Mouse (Mus musculus) yolk sac, embryonic 10.5 days (tissue): ENCODE measurements around the gene Tmem135.
A peak's percentile ranks its signal among the peaks of the same experiment; 100 is the strongest.

Experiments used
- DNase-seq: peaks from one replicate; pipeline ENCODE4 v3.0.0-alpha.2; 2017; ENCODE audit warnings: low spot score

Tmem135 gene

GRCm38 (mm10) chr7:89182943-89183342 lies 221.1 kb downstream of the Tmem135 start:
- no peak for DNase-seq

GRCm38 (mm10) chr7:89181285-89181684 lies 222.7 kb downstream of the Tmem135 start:
- no peak for DNase-seq

GRCm38 (mm10) chr7:89178601-89179000 lies 225.4 kb downstream of the Tmem135 start:
- no peak for DNase-seq

GRCm38 (mm10) chr7:89177926-89178325 lies 226.1 kb downstream of the Tmem135 start:
- no peak for DNase-seq

DNA sequence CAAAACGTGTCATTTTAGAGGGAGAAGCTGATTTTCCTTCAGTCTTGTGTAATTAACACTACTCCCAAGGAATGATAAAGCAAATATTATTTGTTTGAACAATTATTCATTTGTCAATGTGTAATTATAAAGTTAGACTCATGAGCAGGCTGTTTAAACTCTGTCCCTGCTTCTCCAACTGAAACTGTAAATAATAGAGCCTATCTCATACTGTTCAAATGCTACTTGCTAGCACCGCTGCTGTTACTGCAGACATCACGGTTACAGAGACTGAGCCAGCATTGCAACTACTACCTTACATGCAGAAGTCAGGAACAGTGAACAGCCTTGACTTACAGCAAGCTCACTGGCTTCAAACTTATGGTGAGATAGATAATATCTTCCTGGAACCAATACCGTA lies 229.6 kb downstream of the Tmem135 start:
- no peak for DNase-seq

DNA sequence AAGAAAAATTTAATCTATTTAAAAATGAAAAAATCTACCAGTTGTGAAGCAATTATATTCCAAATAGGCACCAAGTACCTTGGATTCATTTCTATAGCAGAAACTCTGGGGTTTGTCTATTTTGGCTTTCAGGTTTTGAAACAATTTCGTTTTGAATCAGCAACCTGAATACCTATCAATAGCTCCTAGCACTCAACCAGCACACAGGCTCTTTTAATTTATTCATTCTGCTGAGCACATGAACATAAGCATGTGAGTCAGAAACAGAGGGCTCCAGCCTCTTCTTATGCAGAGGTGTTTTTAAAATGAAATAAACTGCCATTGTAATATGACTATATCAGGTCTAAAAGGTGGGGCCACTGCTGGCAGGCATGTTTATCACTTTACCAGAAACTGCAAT lies 231.0 kb downstream of the Tmem135 start:
- no peak for DNase-seq

DNA sequence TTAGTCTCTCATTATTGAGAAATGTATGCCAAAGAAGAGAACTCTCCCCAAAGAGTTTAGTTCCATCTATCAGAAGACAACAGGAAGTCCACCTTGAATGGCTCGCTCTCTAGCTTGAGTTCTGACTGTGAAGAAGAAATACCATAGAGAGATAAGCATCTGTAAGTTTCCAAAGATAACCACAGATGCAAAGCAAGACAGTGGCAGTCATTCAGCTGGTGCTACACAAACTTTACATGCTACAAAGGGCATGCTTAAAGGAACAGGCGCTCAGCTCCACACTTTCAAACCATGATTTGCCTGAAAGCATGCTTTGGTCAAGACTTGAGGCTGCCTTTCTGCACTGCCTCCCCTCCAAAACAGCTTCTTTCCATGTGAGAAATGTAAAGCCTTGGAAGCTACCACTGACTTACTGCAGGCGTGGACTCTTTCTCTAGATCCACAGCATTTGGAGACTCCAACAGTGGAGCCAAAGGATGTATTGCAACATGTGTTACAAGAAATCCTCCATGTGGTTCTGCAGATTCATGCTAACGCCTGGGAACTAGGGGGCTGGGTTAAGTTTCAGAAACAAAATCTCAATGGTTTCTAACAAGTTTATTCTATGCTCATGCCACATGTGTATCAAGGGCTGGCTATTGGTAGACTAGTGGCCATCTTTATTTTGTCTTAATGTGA lies 232.1 kb downstream of the Tmem135 start:
- no peak for DNase-seq

DNA sequence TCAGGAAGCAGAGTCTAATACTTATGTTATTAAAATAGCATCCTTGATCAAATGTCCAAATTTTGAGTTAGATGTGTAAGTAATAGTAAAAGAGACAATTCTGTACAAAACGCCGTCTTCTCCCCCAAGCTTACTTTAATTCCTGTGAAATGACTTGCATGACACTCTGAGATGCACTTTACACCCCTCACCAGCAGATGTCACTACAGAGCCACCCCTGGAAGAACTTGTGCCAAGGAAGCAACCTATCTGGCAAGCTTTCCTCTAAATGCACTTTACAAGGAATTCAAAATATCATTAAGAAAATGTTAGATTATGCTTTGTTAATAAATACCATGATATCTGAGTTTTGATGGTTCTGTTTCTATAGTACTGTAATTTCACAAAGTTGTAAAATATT lies 235.4 kb downstream of the Tmem135 start:
- DNase-seq = peak; percentile 70

DNA sequence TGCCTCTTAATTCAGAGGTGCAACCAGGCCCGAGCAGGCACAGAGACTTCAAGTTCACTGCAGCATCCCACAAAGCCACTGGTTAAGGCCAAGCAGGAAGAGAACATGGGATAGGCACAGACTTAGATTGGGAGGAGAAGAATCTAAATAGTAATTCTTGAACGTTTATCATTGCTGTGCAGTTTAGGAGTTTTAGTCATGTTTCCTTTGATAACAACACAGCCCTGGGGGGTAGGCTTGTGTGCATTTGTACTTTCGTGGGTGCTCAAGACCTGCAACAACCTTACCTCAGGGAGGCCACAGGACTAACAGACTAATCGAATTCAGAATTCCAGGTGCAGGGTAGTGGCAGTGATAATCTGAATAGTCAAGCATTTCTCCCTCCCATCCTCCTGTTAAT lies 238.5 kb downstream of the Tmem135 start:
- DNase-seq = no peak

GRCm38 (mm10) chr7:89161610-89162378 lies 242.2 kb downstream of the Tmem135 start:
- DNase-seq = no peak

DNA sequence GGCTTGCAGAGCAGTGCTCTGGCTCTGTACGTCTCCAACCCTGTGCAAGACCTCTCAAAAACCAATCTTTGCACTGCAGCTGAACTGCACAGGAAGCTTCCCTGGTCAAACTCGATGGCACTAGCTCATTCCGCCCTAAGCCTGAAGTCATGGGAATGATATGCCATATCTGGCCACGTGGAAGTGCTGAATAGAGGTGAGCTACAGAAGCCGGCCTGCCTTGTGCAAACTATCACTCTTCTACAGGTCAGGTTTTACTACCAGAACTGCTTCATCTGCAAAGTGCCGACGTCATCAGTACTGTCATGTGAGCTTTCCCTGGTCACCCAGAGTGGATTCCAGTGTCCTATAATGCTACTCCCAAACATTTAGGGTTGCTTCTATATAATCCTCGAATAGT lies 246.7 kb downstream of the Tmem135 start:
- peak; percentile 28 for DNase-seq

DNA sequence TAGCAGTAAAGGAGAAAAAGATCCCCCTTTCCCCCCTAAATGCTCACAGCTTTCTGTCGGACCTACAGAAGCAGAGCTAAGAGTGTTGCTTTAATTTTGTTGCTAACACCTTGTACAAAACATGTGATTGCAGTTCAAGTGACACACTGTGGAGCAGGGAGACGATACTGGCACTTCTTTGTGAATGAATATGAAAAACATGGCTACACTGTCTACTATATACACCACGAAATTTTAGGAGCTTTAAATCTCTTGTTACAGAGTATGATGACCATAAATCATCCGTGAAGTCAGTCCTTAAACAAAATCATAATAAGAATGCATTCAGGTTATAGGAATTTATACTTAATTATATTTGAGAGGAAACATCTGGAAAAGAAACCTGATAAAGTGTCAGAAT lies 247.4 kb downstream of the Tmem135 start:
- no peak for DNase-seq

- DNase-seq = no peak
Observed at GRCm38 (mm10) chr7:89155741-89156140, 248.3 kb downstream of the Tmem135 start.

GRCm38 (mm10) chr7:89155223-89155622 lies 248.8 kb downstream of the Tmem135 start:
- DNase-seq = no peak

DNA sequence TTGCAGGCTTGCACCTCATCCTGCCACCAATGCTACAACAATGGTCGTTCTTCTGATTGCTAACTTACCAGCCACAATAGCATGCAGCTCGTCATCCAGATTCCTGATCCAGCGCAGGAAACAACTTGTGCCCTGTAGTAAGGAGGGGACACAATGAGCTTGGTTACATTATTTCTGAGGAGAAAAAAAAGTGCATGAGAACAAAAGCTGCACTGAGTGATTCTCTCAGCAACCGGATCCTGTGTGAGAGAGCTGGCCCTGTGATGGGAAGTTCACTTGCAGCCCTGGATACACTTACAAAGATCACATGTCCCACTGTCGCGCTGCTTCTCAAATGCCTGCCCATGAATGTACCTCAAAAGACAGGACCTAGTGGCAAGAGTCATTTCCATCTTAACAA lies 252.7 kb downstream of the Tmem135 start:
- DNase-seq = no peak

GRCm38 (mm10) chr7:89140640-89141300 lies 263.3 kb downstream of the Tmem135 start:
- no peak for DNase-seq

DNA sequence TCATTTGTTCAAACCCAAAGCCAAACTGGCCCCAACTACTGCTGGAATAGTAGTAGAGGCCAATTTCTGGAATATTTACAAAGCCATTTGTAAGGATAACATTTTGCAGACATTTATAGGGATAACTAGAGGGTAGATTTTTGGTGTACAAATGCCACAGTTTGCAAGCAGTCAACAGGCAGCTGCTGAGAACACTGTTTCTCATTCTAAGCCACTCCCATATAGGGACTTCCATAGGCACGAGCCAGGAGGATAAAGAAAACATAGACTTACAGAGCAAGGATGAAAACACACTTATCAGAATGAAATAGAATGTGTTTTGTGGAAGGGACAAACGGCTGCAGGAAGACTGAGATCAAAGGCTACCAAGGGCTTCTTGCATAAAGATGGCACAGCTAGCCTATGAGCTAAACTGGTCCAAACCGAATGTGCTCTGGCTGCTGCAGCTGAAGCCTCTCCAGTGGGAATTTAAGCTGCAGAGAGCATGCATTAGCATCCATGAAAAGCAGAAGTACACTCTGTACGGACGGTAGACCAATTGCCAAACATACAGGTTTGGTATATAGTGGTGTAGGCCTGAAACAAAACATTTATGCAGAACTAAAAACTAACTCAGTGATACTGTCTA lies 269.0 kb downstream of the Tmem135 start:
- DNase-seq = no peak

GRCm38 (mm10) chr7:89126063-89126882 lies 277.7 kb downstream of the Tmem135 start:
- peak; percentile 17 for DNase-seq

- DNase-seq = no peak
Observed at GRCm38 (mm10) chr7:89116261-89116664, 287.8 kb downstream of the Tmem135 start.

DNA sequence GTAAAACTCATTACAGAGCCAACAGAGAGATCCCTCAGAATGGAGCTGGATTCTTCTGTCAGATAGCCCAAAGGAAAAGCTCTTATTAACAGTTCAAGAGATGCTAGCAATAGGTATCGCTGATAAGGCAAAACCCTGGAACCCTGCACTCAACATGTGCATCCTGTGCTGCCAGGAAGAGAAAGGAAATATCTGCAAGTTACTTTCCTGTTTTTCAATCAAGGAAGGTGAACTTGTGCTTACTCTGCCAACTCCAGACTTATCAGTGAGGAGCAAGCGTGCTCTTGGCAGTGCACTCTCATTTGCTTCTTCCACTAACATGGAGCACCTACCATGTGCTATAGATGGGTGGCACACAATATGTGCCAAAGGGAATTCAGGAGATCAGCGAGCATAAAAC lies 288.4 kb downstream of the Tmem135 start:
- no peak for DNase-seq

GRCm38 (mm10) chr7:89106421-89106820 lies 297.6 kb downstream of the Tmem135 start:
- DNase-seq = no peak

GRCm38 (mm10) chr7:89099756-89100155 lies 304.3 kb downstream of the Tmem135 start:
- no peak for DNase-seq
